Mouse (Mus musculus) cerebellum, postnatal 4 days (tissue): Measurements from ENCODE around the gene Arl5c.

Experiments used
- DNase-seq, 2 experiments: peaks; one replicate each; pipeline ENCODE4 v3.0.0; 2022; ENCODE audit warnings: low spot score in 2 of 2, mixed read lengths in 1 of 2

The Arl5c gene

GRCm38 (mm10) chr11:97996691-97997090, 710 bp upstream of the Arl5c start:
- DNase-seq = no peak

DNA sequence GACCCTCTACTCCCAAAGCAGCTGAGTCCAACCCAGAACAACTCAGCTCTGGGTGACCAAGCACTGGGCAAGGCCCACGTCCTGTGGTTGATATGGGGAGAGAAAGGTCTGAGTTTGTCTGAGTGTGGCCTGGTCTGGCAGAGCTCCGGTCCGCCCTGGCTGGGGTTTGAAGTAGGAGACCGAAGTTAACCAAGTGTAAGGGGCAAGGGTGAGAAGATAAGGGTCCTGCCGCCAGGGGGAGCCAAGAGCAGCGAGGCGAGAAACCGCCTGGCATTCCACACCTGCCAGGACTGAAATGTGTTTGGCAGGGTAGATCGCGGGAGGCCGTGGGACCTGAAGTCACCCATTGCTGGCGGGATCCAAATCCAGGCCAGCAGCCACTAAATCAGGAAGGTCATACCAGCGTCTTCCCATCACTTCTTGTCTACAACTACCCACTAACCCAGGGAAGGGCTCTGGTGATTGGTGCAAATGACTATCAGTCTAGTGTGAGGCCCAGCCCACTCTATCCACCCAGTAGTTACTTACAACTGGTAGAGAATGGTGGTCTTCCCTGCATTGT, 1.4 kb downstream of the Arl5c start:
- peak; percentile 43 to 59 for DNase-seq

DNA sequence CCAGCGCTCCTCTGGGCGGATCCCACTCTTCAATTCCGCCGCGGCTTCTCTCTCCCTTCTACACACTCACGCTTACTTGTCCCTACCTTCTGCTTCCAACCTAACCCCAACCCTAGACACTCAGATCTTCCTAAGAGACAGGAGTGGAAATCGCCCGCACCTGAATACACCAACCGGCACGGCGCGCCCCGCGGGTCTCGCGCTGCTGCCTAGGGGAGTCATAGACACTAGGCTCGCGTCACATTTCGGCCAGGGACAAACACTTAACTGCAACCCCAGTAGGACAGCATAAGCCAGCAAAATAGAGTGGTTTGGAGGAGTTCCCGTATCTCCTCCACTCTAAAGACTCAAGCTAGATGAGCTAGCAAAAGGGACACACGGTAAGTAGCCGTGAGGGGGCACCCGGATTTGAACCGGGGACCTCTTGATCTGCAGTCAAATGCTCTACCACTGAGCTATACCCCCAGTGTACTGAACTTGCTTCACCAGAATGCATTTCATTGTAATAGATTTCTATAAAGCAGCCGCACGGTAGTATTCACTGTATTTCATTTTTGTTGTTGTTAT, 7.4 kb downstream of the Arl5c start:
- peak; percentile 58 to 82 for DNase-seq

- DNase-seq = peak; percentile 86 to 96
Measured at GRCm38 (mm10) chr11:97987551-97988526, 8.1 kb downstream of the Arl5c start.

GRCm38 (mm10) chr11:97986738-97987465, 9.1 kb downstream of the Arl5c start:
- no peak for DNase-seq

GRCm38 (mm10) chr11:97985727-97986677, 10.0 kb downstream of the Arl5c start, which contains the start of gene Plxdc1:
Gene Plxdc1 (minus strand): TSS chr11:97986444.
- no peak for DNase-seq

- DNase-seq = no peak
Measured at GRCm38 (mm10) chr11:97983983-97984382, 12.0 kb downstream of the Arl5c start.

DNA sequence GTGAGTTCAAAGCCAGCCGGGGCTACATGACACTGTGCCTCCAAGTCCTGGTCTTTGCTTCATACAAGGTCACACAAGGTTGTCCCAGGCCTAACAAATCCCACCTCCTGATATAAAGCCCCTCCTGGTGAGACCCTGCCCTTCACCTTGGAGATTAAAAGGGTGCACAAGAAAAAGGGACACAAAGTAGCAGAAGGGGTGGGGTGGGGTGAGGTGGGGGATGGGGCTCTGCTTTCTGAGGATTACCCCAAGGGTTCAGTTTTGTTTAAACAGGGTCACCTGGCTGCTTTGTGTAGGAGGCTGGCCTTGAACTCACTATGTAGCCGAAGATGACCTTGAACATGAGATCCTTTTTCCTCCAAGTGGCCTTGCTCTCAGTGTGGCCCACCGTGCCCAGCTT, 12.5 kb downstream of the Arl5c start:
- no peak for DNase-seq

- no peak for DNase-seq
Measured at GRCm38 (mm10) chr11:97982721-97983120, 13.3 kb downstream of the Arl5c start.

GRCm38 (mm10) chr11:97980531-97980966, 15.4 kb downstream of the Arl5c start:
- peak in 1 of 2 experiments; percentile 72 for DNase-seq

- DNase-seq = no peak
Measured at GRCm38 (mm10) chr11:97979824-97980495, 16.0 kb downstream of the Arl5c start.

DNA sequence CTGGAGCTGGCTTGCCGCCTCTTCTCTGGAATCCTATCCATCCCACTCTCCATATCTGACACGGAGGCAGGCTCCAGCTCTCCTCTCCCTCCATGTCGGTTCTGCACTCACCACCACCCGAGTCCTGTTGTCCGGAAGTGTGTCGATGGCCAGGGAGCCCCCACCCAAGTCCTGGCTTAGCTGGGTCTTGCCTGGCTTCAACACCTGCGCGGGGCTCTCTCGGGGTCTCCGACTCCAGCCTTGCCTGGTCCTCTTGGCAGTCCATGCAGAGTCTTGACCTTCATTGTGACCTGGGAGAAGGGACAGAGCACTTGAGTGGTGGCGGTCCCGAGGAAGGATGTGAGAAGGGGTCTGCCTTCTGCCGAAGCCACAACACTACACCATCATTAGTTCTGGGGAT, 17.6 kb downstream of the Arl5c start:
- no peak for DNase-seq

DNA sequence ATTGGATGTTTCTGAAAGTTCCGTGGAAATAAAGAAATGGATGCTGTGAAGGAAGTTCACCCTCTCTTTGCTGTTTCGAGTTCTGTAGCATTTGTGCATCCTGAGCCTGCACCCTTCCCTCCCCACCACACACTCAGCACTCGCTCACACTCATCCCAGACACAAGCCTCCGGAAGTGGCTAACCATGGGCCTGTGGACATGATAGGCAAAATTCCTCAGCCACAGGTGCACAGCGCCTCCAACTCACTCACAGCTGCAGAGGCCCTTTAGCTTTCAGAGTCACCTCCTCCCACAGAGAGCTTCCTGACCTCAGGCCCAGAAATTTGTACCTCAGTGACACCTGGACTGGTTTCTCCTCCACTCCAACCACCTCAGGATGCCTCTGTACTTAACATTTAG, 18.2 kb downstream of the Arl5c start:
- DNase-seq = no peak

DNA sequence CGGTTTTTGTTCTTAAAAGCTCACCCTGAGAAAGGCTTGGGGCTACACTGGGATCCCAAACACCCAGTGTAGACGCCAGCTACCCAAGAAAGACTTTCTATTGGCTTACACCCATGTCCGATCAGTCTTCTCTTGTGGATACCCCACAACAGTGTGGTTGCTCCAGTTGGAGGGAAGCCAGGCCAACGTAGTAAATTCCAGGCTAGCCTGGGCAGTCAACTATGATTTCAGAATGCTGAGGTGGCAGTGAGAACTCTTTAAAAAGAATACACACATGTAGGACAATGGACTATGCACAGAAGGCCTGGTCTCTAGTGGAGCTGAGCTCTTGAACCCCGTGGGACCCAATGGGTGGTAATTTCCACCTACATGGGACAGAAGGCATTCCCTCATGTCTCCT, 21.2 kb downstream of the Arl5c start:
- no peak for DNase-seq

DNA sequence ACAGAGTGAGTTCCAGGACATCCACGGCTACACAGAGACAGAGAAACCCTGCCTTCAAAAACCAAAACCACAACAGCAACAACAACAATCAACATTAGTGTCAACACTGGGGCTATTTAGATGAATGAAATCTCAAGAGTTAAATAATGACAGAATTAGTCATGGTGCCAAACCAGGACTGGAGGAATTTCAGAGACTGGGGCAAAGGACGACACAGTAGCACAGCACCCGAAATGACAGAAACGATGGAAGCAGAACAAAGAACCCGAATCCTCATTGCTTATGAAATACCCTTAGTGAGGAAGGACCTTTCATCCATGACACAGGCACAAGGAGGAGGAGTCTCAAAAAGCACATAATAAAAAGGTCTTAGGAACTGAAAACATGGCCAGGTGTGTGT, 21.8 kb downstream of the Arl5c start:
- DNase-seq = no peak

GRCm38 (mm10) chr11:97972434-97972833, 23.5 kb downstream of the Arl5c start:
- no peak for DNase-seq

- DNase-seq = peak in 1 of 2 experiments; percentile 52
Measured at GRCm38 (mm10) chr11:97971232-97971631, 24.7 kb downstream of the Arl5c start.

DNA sequence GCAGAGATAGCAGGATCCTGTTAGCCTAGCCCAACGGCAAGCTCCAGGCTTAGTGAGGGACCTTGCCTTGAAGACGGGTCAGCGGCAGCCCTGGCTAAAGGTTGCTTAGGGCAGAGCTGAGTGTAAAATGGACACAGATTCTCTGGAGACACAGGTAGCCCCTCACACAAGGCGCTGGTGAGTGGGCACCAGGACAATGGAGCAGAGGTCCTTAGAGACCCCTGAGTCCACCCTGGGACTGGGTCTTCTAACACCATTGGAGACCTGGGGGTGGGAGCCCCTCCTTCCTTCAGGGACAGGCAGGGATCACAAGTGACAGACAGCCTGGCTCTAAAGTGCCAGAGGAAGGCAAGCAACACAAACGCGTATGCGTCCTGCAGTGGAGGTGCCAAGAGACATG, 25.2 kb downstream of the Arl5c start:
- DNase-seq = no peak

DNA sequence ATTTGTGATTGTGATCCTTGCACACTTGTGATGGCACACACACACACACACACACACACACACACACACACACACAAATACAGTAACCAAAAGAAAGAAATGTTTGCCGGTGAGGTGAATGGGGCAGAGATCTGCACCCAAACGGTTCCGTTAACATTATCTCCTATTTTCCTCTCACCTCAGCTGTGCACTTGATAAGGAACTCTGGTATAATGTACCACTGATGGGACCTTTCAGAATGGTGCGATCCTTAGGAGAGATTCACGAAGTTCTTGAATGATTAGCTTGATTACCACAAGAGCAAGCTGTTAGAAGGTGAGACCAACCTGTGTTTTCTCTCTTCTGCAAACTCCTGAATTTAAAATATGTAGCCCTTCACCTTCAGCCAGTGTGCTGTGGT, 27.6 kb downstream of the Arl5c start:
- no peak for DNase-seq

GRCm38 (mm10) chr11:97967114-97967513, 28.9 kb downstream of the Arl5c start:
- peak in 1 of 2 experiments; percentile 56 for DNase-seq
